8 mouse cellular contexts compared by ENCODE assay signal in the genomic region with DNA sequence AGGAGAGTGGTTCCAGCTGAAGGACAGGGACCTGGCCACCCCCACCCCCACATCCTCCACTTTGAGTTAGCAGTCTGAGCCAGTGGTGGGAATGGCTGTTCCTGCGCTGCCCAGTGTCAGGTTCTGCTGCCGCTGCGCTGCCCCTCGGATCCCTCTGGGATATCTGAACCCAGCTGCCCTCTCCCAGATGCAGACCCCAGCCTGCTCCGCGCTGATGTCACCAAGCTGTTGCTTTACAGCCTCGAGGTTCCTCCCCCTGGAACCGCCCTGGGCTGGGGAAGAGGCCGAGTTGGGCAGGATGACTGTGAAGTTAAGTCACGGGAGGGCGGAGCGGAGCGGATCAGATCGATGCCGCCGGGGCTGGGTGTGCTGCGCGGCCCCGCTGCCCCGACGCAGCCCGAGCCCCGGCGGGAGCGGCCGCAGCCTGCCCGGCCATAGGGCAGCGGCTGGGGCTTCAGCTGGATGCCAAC.
DNase-seq lines count a peak whose midpoint lies in the region; ATAC-seq lines count a peak whose summit lies in the region.

No protein-coding gene starts in this region.

- WGBS in forebrain, embryonic 16.5 days: 1% methylated on average over 28 of the region's 28 CpGs
- WGBS in hindbrain, embryonic 10.5 days: under 1% methylated on average over 28 of the region's 28 CpGs
- 1% methylated on average over 28 of the region's 28 CpGs for WGBS in limb, embryonic 12.5 days
- 1% methylated on average over 28 of the region's 28 CpGs for WGBS in midbrain, embryonic 11.5 days
- WGBS in stomach, embryonic 15.5 days: under 1% methylated on average over 28 of the region's 28 CpGs

- H3K36me3 ChIP-seq in forebrain, embryonic 16.5 days (ENCODE audit: control insufficient read depth, insufficient read depth): no peaks in the 10 kb centered on the region
- H3K36me3 ChIP-seq in hindbrain, embryonic 10.5 days: 0 out of 2 replicates have a peak, but pooled peaks cover 8% of the 10 kb centered on the region
- H3K36me3 ChIP-seq in limb, embryonic 12.5 days: peaks cover 5% of the 10 kb centered on the region
- no peaks in the 10 kb centered on the region for H3K36me3 ChIP-seq in midbrain, embryonic 11.5 days (ENCODE audit: control insufficient read depth, insufficient read depth, low read length)
- no peaks in the 10 kb centered on the region for H3K36me3 ChIP-seq in stomach, embryonic 15.5 days

- H3K4me3 ChIP-seq in forebrain, embryonic 16.5 days (replicated peaks; ENCODE audit: low read length): peak overlapping the region; percentile 37
- H3K4me3 ChIP-seq in hindbrain, embryonic 10.5 days: peak overlapping the region; percentile 51
- H3K4me3 ChIP-seq in limb, embryonic 12.5 days (replicated peaks): peak overlapping the region; percentile 48
- peak overlapping the region; percentile 23 for H3K4me3 ChIP-seq in midbrain, embryonic 11.5 days (ENCODE audit: low read depth, low read length)
- H3K4me3 ChIP-seq in stomach, embryonic 15.5 days (replicated peaks): peak overlapping the region; percentile 51

- peaks cover 24% of the 10 kb centered on the region for H3K4me1 ChIP-seq in forebrain, embryonic 16.5 days (replicated peaks; ENCODE audit: control insufficient read depth, insufficient read depth, low read length)
- H3K4me1 ChIP-seq in hindbrain, embryonic 10.5 days (replicated peaks): peaks cover 51% of the 10 kb centered on the region
- H3K4me1 ChIP-seq in limb, embryonic 12.5 days (replicated peaks): peaks cover 14% of the 10 kb centered on the region
- peaks cover 29% of the 10 kb centered on the region for H3K4me1 ChIP-seq in midbrain, embryonic 11.5 days (ENCODE audit: control insufficient read depth, insufficient read depth, low read length)
- H3K4me1 ChIP-seq in stomach, embryonic 15.5 days: peaks cover 6% of the 10 kb centered on the region

- H3K4me2 ChIP-seq in forebrain, embryonic 16.5 days (ENCODE audit: low read length): peak overlapping the region; percentile 66
- H3K4me2 ChIP-seq in limb, embryonic 12.5 days: peak overlapping the region; percentile 85
- H3K4me2 ChIP-seq in midbrain, embryonic 11.5 days: peak overlapping the region; percentile 45
- H3K4me2 ChIP-seq in stomach, embryonic 15.5 days: peak overlapping the region; percentile 83

- peak; percentile 60 for ATAC-seq in frontal cortex, adult (ENCODE audit: low TSS enrichment)
- peak; percentile 76 for ATAC-seq in forebrain, embryonic 16.5 days
- ATAC-seq in limb, embryonic 12.5 days (ENCODE audit: insufficient number of reproducible peaks, insufficient read depth, low FRiP score, low TSS enrichment, low read depth): peak; percentile 84
- peak; percentile 94 for ATAC-seq in midbrain, embryonic 11.5 days (ENCODE audit: low FRiP score)
- peak; percentile 93 for ATAC-seq in stomach, embryonic 15.5 days (ENCODE audit: insufficient read depth, low FRiP score, low read depth)

- peak overlapping the region; percentile 52 for H3K9ac ChIP-seq in forebrain, embryonic 16.5 days (replicated peaks; ENCODE audit: low read depth, low read length)
- peak overlapping the region; percentile 67 for H3K9ac ChIP-seq in limb, embryonic 12.5 days (replicated peaks)
- peak overlapping the region; percentile 39; the same call in 1 of the 2 replicates for H3K9ac ChIP-seq in midbrain, embryonic 11.5 days (ENCODE audit: low read length)
- peak overlapping the region; percentile 41 for H3K9ac ChIP-seq in stomach, embryonic 15.5 days

- DNase-seq in frontal cortex, adult 2 months (ENCODE audit: extremely low spot score in 1 of 2, low spot score in 1 of 2): no peak
- peak; percentile 21 for DNase-seq in cerebellum, adult 11-12 months
- DNase-seq in hindbrain, embryonic 10.5 days (ENCODE audit: low spot score): peak; percentile 87
- peak; percentile 94 for DNase-seq in midbrain, embryonic 11.5 days (ENCODE audit: low spot score, missing footprints)

- no peaks in the 10 kb centered on the region for H3K9me3 ChIP-seq in forebrain, embryonic 16.5 days (ENCODE audit: control insufficient read depth, low read length)
- no peaks in the 10 kb centered on the region for H3K9me3 ChIP-seq in hindbrain, embryonic 10.5 days
- H3K9me3 ChIP-seq in limb, embryonic 12.5 days: no peaks in the 10 kb centered on the region
- H3K9me3 ChIP-seq in midbrain, embryonic 11.5 days (ENCODE audit: control insufficient read depth, low read length): no peaks in the 10 kb centered on the region
- H3K9me3 ChIP-seq in stomach, embryonic 15.5 days: no peaks in the 10 kb centered on the region

- no peaks in the 10 kb centered on the region for H3K27me3 ChIP-seq in forebrain, embryonic 16.5 days (replicated peaks; ENCODE audit: control insufficient read depth, insufficient read depth, low read length)
- peaks cover 3% of the 10 kb centered on the region; the same call in 1 of the 2 replicates for H3K27me3 ChIP-seq in hindbrain, embryonic 10.5 days (ENCODE audit: insufficient read depth, poor library complexity, severe bottlenecking)
- H3K27me3 ChIP-seq in limb, embryonic 12.5 days: peaks cover 16% of the 10 kb centered on the region
- no peaks in the 10 kb centered on the region for H3K27me3 ChIP-seq in midbrain, embryonic 11.5 days (ENCODE audit: control insufficient read depth, insufficient read depth, low read length)
- H3K27me3 ChIP-seq in stomach, embryonic 15.5 days (replicated peaks): no peaks in the 10 kb centered on the region

- H3K27ac ChIP-seq in forebrain, embryonic 16.5 days (ENCODE audit: low read length): no peak overlapping the region
- peak overlapping the region; percentile 73 for H3K27ac ChIP-seq in hindbrain, embryonic 10.5 days
- H3K27ac ChIP-seq in limb, embryonic 12.5 days: no peak overlapping the region
- no peak overlapping the region for H3K27ac ChIP-seq in midbrain, embryonic 11.5 days (ENCODE audit: low read depth, low read length)
- H3K27ac ChIP-seq in stomach, embryonic 15.5 days: no peak overlapping the region

Comparison
In these comparisons a context has a peak if more than half of its experiments do, and no peak if none do; other contexts are left out.
1. DNase-seq: peak in cerebellum, adult 11-12 months (single experiment), hindbrain, embryonic 10.5 days (single experiment) and midbrain, embryonic 11.5 days (single experiment); none in frontal cortex, adult 2 months (0 of 2).
2. Peak in every context shown above with its lines, with median percentiles within 50 percentile points of each other: ATAC-seq, H3K4me2 ChIP-seq, H3K4me3 ChIP-seq and H3K9ac ChIP-seq.